Mouse (Mus musculus): ENCODE data around the gene Adipoq. TPM values are rescaled to one million over a fixed set of nuclear protein-coding genes. Genes with fewer than 3 reads are reported as not detected.
"Not testable (repeated sequence)": the region's sequence is repeated elsewhere in the genome, so short reads cannot be mapped to it uniquely, and the experiment has no call there.

Gene Adipoq
- total RNA-seq, 2 experiments from 2014 or later, result not detected

- DNase-seq, result no peak
These were observed 19.1 kb downstream of the Adipoq start for GRCm38 (mm10) chr16:23165441-23165840.

GRCm38 (mm10) chr16:23166646-23167045 is 20.3 kb downstream of the Adipoq start:
- no peak for DNase-seq

DNA sequence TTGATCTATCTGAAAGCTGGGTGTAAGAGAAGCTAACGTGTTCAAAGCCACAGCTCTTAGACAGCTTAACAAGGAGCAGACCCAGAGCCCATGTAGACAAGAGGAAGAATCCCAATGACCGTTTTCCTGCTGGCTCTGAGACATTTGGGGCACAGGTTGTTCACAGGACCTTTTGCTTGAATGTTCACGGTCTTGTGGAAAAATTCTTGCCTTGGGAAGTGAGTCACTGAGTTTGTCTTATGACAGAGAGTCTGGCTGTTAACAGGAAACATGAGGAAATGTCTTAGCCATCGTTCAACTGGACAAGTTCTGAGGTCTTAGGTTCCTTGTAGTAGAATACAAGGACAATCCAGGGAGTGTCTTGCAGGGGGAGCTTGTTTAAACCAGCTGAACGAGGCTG is 20.7 kb downstream of the Adipoq start:
- DNase-seq, result no peak

DNA sequence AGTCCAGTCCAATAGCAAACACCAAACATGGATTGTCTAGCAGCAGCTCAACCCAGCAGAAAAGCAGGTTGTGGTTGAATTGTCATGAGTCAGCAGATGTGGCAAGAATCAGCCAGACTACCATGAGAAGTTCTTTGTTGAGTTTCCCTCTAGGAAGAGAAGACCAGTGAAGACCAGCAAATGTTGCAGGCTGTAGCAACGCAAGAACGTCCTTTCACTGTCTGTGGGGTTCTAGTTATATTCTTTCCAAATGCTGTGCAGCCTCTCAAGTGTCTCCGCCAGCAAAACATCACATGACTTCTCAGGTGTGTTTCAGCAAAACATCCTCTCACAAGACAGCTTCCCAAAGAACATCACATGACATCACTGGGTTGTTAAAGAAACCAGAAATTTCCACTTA is 24.5 kb downstream of the Adipoq start:
- DNase-seq, result no peak

DNA sequence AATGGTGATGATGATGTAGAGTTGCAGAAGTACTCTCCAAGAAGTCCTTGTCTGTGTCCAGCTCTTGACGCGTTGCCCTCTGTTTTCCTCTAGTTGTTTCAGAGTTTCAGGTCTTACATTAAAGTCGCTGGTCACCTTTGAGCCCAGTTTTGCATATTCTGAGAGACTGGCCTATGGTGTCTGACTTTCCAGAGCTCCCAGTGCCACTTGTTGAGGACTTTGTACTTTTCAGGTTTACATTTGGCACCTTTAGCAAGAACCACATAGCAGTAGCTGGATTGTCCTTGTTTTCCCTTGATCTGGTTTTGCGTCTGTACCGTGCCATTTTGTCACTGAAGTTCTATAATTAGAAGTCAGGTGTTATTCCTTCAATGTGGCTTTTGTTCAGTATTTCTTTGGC is 27.6 kb downstream of the Adipoq start:
- no peak for DNase-seq

DNA sequence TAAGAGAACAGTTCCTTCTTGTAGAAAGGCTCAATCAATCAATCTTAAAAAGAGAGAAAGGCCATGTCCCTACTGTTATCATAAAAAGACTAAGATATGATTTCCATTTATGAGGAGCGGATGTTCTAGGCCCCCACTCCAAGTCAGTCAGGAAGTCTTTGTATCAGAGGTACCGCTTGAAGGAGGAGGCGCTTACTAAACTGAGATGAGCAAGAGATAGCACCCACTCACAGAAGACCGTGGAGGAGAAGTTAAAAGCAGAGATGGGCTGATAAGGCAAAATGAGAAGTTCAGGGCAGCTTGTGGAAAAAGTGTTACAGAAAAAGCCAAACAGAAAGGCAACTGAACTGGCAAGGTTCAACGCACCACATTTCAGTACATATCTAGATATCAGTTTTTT is 28.5 kb downstream of the Adipoq start:
- DNase-seq, result no peak

DNA sequence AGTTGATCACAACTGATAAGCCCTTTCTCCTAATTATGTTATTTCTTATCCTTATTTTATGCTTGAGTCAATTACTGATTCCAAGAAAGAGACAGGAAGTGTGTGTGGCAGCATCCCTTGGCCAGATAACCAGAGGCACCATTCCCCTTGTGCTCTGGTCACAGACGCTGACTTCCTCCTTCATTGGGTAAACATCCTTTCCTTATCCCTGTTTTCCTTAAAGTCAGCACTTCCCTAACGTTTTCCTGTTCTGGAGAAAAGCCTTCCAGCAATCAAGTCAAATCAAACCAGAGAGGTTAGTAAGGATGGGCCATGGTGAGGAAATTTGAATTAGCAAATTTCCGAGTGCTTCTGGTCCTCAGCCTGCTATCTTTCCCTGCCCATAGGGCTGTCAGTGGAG is 29.6 kb downstream of the Adipoq start:
- no peak for DNase-seq

DNA sequence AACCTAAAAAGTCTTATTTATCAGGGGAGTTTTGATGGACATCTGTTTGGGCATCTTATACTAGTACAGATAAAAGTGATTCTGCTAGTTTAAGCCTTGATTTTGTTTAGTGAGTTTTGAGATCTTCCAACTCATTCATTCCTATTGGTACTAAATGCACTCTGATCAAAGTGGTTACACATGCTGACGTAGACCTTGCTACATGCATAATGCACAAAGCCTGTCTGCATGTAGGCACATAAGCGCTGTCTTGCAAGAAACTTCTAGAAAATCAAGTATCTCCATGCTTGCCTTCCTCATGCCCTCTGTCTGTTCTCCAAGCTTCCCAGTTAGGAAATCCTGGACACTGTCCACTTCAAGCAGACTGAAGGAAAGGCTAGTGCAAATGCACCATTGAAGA is 31.5 kb downstream of the Adipoq start:
- DNase-seq, result no peak

DNA sequence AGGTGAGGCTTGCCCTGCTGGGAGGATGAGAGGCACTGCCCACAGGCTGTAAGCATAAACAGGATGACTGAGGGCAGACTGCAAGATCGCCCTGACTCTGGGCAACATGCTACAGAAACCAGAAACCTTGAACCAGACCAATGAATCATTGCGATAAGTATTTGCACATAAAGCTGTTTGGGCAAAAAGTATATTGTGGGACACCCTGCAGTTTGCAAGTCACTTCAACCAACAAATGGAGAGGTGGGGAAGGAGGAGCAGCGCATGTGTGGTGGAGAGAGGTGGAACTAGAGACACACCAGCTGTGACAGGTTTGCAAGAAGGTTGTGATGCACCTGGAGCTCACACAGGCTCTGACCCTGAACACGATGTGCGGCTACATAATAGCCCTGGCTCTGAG is 32.5 kb downstream of the Adipoq start:
- no peak for DNase-seq

DNA sequence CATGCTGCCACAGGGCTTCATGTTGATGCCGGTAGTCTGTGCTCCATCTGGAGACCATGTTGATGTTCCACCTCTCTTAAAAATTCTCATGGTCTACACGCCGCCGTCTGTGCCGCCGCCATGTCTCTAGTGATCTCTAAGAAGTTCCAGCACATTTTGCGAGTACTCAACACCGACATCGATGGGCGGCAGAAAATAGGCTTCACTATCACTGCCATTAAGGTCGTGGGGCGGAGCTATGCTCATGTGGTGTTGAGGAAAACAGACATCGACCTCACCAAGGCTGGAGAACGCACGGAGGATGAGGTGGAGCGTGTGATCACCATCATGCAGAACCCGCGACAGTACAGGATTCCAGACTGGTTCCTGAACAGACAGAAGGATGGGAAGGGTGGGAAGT is 33.1 kb downstream of the Adipoq start:
- not testable (repeated sequence) for DNase-seq

DNA sequence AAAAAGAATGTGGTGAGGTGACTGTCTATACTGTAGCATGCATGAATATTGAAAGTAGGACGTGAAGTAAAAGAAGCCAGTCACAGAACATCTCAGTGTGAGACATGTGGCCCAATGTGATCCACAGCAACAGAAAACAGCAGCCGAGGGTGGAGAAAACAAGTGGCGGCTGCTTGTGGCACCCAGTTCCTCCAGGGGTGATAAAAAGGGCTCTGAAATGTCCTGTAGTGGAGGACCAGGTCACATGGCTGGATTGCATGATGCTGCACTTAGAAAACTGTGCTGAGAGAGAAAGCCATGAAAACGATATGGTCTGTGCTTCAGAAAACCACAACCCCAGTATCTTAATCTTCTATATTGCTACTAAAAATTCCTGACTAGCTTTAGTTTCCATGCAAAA is 34.7 kb downstream of the Adipoq start:
- DNase-seq, result no peak

- no peak for DNase-seq
These were observed 35.2 kb downstream of the Adipoq start for GRCm38 (mm10) chr16:23181487-23181886.

- no peak for DNase-seq
These were observed 35.7 kb downstream of the Adipoq start for GRCm38 (mm10) chr16:23181942-23182597.

- no peak for DNase-seq
These were observed 39.5 kb downstream of the Adipoq start for GRCm38 (mm10) chr16:23185824-23186223.

GRCm38 (mm10) chr16:23186418-23186817 is 40.1 kb downstream of the Adipoq start:
- DNase-seq, result no peak

DNA sequence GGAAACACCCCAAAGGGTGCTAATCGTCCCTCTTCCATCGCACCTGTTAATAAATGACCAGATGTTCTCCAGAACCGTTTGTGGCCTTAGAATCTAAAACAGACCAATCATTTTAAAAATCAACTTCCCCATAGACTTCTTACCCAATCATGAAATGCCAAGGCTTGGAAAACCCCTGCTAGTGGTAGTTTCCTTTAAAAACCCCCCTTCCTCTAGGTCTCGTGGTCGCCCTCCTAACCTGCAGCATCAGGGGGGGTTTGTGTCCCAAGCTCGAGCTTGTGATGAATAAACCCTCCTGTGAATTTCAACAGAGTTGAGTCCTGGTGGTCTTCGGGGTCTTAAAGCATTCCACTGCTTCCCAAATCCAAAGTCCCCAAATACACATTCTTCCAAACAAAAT is 41.6 kb downstream of the Adipoq start:
- no peak for DNase-seq

GRCm38 (mm10) chr16:23189612-23190011 is 43.3 kb downstream of the Adipoq start:
- DNase-seq, result no peak

GRCm38 (mm10) chr16:23191560-23192242 is 45.4 kb downstream of the Adipoq start:
- DNase-seq, result no peak

DNA sequence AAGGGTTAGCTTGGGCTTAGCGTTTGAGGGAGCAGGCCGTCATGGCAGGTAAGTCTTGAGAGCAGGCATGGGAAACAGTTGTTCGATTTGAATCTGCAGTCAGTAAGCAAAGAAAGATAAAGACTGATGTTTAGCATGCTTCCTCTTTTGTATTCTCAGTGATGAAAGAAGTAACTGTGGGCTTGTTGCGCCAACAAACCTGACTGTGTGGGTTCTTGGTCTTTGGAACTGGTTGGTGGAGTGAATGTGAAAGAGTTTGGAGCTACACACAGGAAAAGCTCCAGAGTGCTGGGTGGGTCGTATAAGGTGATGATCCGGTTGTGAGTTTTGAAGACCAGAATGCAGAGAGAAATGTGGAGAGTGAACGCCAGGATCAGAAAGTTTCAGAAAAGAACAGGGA is 49.3 kb downstream of the Adipoq start:
- DNase-seq, result no peak

GRCm38 (mm10) chr16:23196296-23196695 is 50.0 kb downstream of the Adipoq start:
- no peak for DNase-seq

DNA sequence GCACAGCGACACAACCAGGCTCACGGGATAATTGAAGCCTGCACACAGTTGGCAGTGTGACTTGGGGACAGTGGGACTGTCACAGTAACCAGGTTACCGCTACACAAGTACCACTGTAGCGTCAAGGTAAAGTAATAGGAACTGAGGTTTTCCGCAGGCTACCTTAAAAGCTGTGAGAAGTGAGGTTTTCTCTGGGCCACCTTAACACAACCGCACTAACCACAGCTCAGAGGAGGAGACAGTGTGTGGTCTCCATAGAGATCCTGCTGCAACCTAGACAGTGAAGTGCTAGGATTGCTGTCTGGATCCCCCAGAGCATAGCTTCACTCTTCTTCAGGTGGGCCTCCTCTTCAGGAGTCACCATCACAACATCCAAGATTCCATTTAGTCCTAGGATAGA is 50.5 kb downstream of the Adipoq start:
- no peak for DNase-seq

DNA sequence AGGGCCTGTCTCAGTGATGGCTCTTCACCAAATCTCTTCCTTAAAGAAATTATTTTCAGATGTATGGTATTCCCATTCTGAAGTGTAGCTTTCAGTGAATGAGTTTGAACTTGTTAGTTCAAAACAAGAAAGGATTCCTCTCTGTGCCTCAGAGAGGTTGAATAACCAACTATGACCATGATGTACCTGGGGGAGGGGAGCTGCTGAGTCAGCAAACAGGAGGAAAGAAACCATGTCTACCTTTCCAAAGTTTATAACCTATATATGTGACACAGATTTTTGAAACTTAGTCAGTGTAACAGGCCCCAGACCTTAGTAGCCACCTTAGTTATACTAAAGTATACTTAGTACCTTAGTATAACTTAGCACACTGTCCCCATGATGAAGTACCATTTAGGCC is 55.2 kb downstream of the Adipoq start:
- DNase-seq, result no peak
